Mouse (Mus musculus): Measurements from ENCODE around the gene Slc7a7. TPM values are rescaled to one million over a fixed set of nuclear protein-coding genes. Genes with fewer than 3 reads are reported as not detected.

The Slc7a7 gene
- polyA plus RNA-seq, 2 experiments, result 4.9 to 7.8 TPM

DNA sequence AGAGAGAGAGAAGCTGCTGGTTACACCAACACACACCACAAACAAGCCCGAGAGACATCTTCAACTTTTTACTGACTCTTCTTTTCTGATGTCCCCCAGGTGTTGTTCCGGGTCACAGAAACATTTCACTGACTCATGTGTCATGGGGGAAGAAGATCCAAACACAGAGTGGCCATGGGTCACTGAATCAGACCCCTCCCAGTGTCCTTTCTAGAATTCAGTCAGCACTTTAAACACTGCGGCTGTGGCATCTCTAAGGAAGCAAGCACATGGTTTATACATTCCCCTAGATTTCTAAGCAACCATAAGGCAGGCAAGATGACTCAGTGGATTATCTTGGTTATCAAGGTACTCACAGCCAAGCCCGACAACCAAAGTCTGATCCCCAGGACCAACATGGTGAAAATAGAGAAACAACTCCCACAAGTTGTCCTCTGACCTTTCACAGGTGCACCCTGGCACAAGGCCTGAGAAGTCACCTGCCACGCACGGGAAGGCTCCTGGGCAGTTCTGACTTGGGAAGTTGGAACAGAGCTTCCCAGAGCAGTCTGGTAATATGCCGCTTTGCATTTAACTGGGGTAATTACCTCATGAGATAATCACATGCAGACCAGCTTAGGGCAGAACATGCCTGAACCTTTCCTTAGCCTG lies 31.5 kb downstream of the Slc7a7 start:
- H3K4me3 ChIP-seq (ENCODE audit: insufficient read depth in 1 of 2, low read depth in 2 of 2, low read length in 2 of 2), result no peak overlapping the region
- H3K4me2 ChIP-seq (ENCODE audit: low read depth), result no peak overlapping the region
- DNase-seq (ENCODE audit: low read depth in 3 of 3, low spot score in 3 of 3) (no peak), ATAC-seq (ENCODE audit: insufficient read depth) (no peak)
- no peak overlapping the region for H3K9ac ChIP-seq (replicated peaks)
- no peaks in the 10 kb centered on the region for H3K27me3 ChIP-seq (ENCODE audit: control insufficient read depth, insufficient read depth, low read length)
- no peaks in the 10 kb centered on the region for H3K36me3 ChIP-seq (replicated peaks; ENCODE audit: control insufficient read depth, insufficient read depth, low read depth)
- H3K9me3 ChIP-seq (ENCODE audit: control insufficient read depth, low read length), result no peaks in the 10 kb centered on the region
- peaks cover 0 to 22% of the 10 kb centered on the region in 2 experiments; a peak in 2 of 4 replicates for H3K4me1 ChIP-seq (replicated peaks; ENCODE audit: control insufficient read depth in 2 of 2, insufficient read depth in 2 of 2, low read length in 1 of 2)
- TF ChIP-seq CTCF (IDR thresholded peaks at IDR 0.05; ENCODE audit: low read depth), result no peak
- 61% methylated on average over 7 of the region's 7 CpGs for WGBS (ENCODE audit: insufficient replicate concordance)
- H3K27ac ChIP-seq, result no peak overlapping the region

DNA sequence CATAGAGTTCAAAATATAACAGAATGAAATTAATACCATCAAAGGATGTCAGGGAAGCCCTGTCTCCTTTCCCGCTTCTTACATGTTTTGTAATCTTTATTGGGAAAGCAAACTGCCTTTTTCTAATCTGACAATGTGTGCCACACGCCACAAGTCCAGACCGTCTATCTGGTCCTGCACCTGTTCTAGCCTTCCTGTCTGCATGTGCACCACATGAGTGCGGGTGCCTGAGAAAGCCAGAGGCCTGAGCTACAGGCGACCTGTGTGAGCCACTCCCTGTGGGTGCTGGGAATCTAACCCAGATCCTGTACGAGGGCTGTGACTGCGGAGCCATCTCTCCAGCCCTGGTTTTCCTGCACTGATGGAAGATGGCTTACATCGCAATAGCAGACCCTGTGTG lies 33.2 kb downstream of the Slc7a7 start:
- Histone ChIP-seq H3K9ac (replicated peaks) (no peak overlapping the region), H3K4me1 (replicated peaks; ENCODE audit: control insufficient read depth in 2 of 2, insufficient read depth in 2 of 2, low read length in 1 of 2) (peaks cover 0 to 22% of the 10 kb centered on the region in 2 experiments; a peak in 2 of 4 replicates), H3K4me2 (ENCODE audit: low read depth) (no peak overlapping the region), H3K4me3 (ENCODE audit: insufficient read depth in 1 of 2, low read depth in 2 of 2, low read length in 2 of 2) (no peak overlapping the region), H3K9me3 (ENCODE audit: control insufficient read depth, low read length) (no peaks in the 10 kb centered on the region), H3K27ac (no peak overlapping the region), H3K36me3 (replicated peaks; ENCODE audit: control insufficient read depth, insufficient read depth, low read depth) (no peaks in the 10 kb centered on the region), H3K27me3 (ENCODE audit: control insufficient read depth, insufficient read depth, low read length) (no peaks in the 10 kb centered on the region)
- 40% methylated on average over 8 of the region's 8 CpGs for WGBS (ENCODE audit: insufficient replicate concordance)
- TF ChIP-seq CTCF (IDR thresholded peaks at IDR 0.05; ENCODE audit: low read depth), result no peak
- DNase-seq (ENCODE audit: low read depth in 3 of 3, low spot score in 3 of 3) (no peak), ATAC-seq (ENCODE audit: insufficient read depth) (peak; percentile 22; the same call in 1 of the 2 replicates)

DNA sequence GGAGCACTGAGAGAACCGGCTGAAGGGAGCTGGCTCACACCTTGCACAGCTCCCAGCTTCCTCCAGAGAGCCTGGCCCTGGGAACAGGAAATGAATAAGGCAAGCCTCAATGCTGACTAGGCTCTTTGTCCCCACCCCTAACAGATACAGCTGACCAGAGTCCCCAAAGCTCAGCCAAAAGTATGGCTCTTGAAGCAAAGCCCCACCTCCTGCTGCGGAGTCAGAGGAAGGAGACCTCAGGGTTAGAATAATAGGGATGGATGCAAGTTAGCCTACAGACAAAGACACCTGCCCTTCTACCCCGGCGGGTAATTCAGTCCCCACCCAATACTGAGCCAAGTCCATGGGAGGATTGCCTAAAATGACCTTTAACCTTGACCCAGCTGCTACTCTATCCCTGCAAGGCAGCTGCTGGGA lies 34.2 kb downstream of the Slc7a7 start:
- ATAC-seq (ENCODE audit: insufficient read depth), result peak; percentile 54
- no peak overlapping the region for H3K4me2 ChIP-seq (ENCODE audit: low read depth)
- WGBS (ENCODE audit: insufficient replicate concordance), result 22% methylated on average over 4 of the region's 4 CpGs
- H3K9ac ChIP-seq (replicated peaks), result no peak overlapping the region
- no peaks in the 10 kb centered on the region for H3K9me3 ChIP-seq (ENCODE audit: control insufficient read depth, low read length)
- no peaks in the 10 kb centered on the region for H3K27me3 ChIP-seq (ENCODE audit: control insufficient read depth, insufficient read depth, low read length)
- no peak overlapping the region for H3K27ac ChIP-seq
- DNase-seq (ENCODE audit: low read depth in 3 of 3, low spot score in 3 of 3), result peak in 1 of 3 experiments; percentile 11
- no peaks in the 10 kb centered on the region for H3K36me3 ChIP-seq (replicated peaks; ENCODE audit: control insufficient read depth, insufficient read depth, low read depth)
- peaks cover 0 to 22% of the 10 kb centered on the region in 2 experiments; a peak in 2 of 4 replicates for H3K4me1 ChIP-seq (replicated peaks; ENCODE audit: control insufficient read depth in 2 of 2, insufficient read depth in 2 of 2, low read length in 1 of 2)
- no peak overlapping the region for H3K4me3 ChIP-seq (ENCODE audit: insufficient read depth in 1 of 2, low read depth in 2 of 2, low read length in 2 of 2)
- TF ChIP-seq EP300 (IDR thresholded peaks at IDR 0.05; ENCODE audit: low read depth) (no peak), CTCF (IDR thresholded peaks at IDR 0.05; ENCODE audit: low read depth) (no peak)

DNA sequence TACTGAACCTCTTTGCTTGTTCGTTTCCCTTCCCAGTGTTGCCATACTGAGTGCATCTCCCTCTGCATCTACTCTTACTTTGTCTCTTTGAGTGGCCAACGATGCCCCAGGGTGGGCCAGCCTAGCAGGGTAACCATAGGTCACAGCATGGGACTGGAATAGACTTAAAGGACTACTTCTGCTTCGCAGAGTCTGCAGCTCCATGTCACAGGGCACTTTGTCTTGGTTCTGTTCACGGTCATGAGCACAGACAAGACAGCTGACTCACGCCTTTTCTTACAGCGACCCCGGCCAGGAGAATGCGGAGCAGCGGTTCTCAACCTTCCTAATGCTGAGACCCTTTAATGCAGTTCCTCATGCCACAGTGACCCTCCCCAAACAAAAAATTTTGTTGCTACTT lies 34.9 kb downstream of the Slc7a7 start:
- H3K4me3 ChIP-seq (ENCODE audit: insufficient read depth in 1 of 2, low read depth in 2 of 2, low read length in 2 of 2), result no peak overlapping the region
- TF ChIP-seq EP300 (IDR thresholded peaks at IDR 0.05; ENCODE audit: low read depth) (no peak), CTCF (IDR thresholded peaks at IDR 0.05; ENCODE audit: low read depth) (no peak)
- no peaks in the 10 kb centered on the region for H3K27me3 ChIP-seq (ENCODE audit: control insufficient read depth, insufficient read depth, low read length)
- H3K4me1 ChIP-seq (replicated peaks; ENCODE audit: control insufficient read depth in 2 of 2, insufficient read depth in 2 of 2, low read length in 1 of 2), result peaks cover 0 to 22% of the 10 kb centered on the region in 2 experiments; a peak in 2 of 4 replicates
- 61% methylated on average over 9 of the region's 9 CpGs for WGBS (ENCODE audit: insufficient replicate concordance)
- ATAC-seq (ENCODE audit: insufficient read depth) (no peak), DNase-seq (ENCODE audit: low read depth in 3 of 3, low spot score in 3 of 3) (no peak)
- H3K9ac ChIP-seq (replicated peaks), result no peak overlapping the region
- no peaks in the 10 kb centered on the region for H3K9me3 ChIP-seq (ENCODE audit: control insufficient read depth, low read length)
- H3K27ac ChIP-seq, result no peak overlapping the region
- H3K4me2 ChIP-seq (ENCODE audit: low read depth), result no peak overlapping the region
- H3K36me3 ChIP-seq (replicated peaks; ENCODE audit: control insufficient read depth, insufficient read depth, low read depth), result no peaks in the 10 kb centered on the region

DNA sequence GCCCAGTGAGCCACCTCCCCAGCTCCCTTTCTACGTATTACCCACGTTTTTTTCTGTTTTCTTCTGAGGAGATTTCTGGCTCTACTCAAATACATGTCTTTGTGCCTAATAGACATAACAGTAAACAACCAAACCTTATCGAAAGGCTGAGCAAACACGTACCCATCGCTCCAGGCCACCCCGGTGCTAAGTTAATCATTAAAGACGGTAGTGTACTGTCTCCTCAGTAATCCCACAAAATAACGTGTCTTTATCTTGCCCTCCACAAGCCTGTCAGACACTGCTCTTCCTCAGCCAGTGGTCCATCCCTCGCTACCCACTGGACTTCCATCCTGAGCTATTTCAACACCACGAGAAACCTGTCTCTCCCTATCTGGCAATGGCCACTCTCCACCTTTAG lies 35.8 kb downstream of the Slc7a7 start:
- H3K36me3 ChIP-seq (replicated peaks; ENCODE audit: control insufficient read depth, insufficient read depth, low read depth), result no peaks in the 10 kb centered on the region
- TF ChIP-seq CTCF (IDR thresholded peaks at IDR 0.05; ENCODE audit: low read depth) (no peak), EP300 (IDR thresholded peaks at IDR 0.05; ENCODE audit: low read depth) (no peak)
- 55% methylated on average over 10 of the region's 10 CpGs for WGBS (ENCODE audit: insufficient replicate concordance)
- no peak for ATAC-seq (ENCODE audit: insufficient read depth)
- no peak overlapping the region for H3K4me3 ChIP-seq (ENCODE audit: insufficient read depth in 1 of 2, low read depth in 2 of 2, low read length in 2 of 2)
- DNase-seq (ENCODE audit: low read depth in 3 of 3, low spot score in 3 of 3), result no peak
- peak overlapping the region; percentile 29; the same call in 1 of the 2 replicates for H3K4me2 ChIP-seq (ENCODE audit: low read depth)
- H3K9me3 ChIP-seq (ENCODE audit: control insufficient read depth, low read length), result no peaks in the 10 kb centered on the region
- peaks cover 0 to 22% of the 10 kb centered on the region in 2 experiments; a peak in 2 of 4 replicates for H3K4me1 ChIP-seq (replicated peaks; ENCODE audit: control insufficient read depth in 2 of 2, insufficient read depth in 2 of 2, low read length in 1 of 2)
- no peaks in the 10 kb centered on the region for H3K27me3 ChIP-seq (ENCODE audit: control insufficient read depth, insufficient read depth, low read length)
- H3K9ac ChIP-seq (replicated peaks), result no peak overlapping the region
- no peak overlapping the region for H3K27ac ChIP-seq

All from liver, embryonic 14.5 days (tissue).